Mouse (Mus musculus): Measurements from ENCODE around the gene Eif3c.
A peak's percentile ranks its signal among the peaks of the same experiment; 100 is the strongest.

The Eif3c gene

DNA sequence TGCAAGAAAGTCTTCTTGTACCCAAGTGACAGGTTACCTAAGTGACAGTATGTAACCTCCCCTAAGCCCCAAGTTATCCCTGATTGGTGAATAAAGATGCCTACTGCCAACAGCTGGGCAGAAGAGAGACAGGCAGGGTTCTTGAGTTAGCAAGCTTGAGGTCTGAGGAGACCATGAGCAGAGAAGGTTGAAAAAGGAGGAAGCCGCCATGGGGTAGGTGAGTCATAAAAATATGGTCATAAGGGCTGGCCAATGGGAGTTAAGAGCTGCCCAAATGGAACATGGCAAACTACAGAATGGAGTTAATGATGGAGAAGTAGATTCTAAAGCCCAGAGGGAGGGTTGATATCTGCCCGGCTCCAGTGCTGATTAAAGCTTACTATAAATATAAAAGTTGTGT lies 20.6 kb downstream of the Eif3c start:
- DNase-seq = no peak

DNA sequence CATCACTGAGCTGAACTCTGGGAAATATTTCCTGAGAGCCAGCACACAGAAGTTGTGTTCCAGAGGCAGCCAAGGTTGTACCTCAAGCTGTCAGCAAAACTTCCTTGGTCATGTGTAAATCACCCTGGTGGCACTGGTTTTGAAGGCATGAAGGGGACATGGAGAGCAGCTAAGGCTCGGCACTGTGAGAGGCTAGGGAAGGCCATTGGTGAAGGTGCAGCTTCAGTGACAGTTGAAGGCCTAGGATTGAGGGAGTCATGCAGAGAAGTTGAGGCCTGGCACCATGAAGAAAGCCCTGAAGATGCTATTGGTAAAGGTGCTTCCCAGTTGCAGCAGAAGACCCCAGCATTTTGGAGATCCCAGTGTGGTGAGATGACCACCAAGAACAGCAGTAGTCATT lies 24.6 kb downstream of the Eif3c start:
- DNase-seq = peak; percentile 74

DNA sequence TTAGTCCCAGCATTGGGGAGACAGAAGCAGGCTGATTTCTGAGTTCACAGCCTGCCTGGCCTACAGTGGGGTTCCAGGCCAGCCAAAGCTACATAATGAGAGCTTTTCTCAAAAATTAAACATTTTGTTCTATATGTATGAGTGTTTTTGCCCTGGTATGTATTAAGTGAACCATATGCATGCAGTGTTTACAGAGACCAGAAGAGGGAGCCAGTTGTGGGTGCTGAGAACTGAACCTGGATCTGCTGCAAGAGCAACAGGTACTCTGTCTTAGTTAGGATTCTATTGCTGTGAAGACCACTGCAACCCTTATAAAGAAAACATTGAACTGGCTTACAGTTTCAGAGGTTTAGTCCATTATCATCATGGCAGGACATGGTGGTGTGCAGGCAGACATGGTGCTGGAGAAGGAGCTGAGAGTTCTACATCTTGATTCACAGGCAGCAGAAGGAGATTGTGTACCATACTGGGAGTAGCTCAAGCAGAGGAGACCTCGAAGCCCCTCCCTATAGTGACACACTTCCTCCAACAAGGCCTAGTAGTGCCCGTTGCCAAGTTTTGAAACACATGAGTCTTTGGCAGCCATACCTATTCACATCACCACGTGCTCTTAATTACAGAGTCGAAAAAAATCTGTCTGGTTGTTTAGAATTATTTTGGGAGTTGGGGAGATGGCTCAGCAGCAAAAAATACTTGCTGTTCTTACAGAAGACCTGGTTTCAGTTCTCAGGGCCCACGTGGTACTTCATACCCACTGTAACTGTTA lies 28.2 kb downstream of the Eif3c start:
- DNase-seq = peak; percentile 79

DNA sequence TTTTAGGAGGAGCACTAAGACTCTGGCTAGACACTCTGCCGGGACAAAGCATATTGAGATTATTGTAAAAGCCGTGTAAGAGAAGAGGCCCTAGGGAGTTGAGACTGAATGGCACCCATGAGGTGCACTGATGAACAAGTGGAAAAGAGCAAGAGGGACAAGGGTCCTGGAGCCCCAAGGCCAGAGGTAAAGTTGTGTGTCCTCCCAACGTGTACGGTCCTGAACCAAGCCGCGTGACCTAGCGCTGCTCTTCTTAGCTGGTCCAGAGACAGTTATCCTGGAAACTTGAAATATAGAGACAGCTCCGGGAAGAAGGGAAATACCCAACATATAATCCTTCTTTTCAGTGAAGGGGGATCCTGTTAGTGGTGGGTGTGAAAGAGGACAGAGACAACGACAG lies 29.7 kb downstream of the Eif3c start:
- peak; percentile 73 for DNase-seq

DNA sequence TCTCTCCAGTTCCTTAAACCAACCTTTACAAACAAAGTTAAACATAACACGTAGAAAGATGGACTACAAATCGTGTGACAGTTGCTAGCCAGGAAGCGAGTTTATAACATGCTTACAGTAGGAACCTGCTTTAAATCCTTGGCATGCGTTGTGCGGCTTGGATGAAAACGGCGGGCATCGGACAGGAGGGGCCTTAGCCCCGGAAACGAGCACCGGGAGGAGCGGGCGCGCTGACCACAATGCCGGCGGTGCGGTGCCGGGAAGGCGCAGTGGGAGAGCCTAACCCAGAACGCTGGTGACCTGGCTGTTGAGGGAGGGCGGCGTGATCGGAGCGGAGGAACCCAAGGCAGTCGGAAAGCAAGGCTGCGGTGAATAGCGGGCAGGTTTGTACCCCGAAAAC lies 30.4 kb downstream of the Eif3c start:
- DNase-seq = peak; percentile 71

DNA sequence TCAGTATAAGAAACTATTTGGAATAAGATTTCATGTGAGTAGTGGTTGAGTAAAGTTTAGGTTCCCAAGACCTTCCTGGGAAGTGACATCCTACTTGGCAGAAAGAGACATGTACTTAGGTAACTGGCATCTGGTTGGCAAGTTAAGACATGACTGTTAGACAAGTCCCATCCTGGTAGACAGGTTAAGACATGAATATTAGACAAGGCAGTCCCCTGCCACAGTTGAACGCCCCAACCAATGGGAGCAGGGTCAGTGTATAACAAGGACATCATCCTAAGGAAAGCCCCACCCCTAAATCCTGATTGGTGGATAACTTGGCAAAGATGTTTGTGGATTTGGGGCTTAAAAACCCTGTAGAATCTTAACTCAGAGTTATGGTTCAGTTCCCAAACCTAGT lies 32.8 kb downstream of the Eif3c start:
- peak; percentile 62 for DNase-seq

DNA sequence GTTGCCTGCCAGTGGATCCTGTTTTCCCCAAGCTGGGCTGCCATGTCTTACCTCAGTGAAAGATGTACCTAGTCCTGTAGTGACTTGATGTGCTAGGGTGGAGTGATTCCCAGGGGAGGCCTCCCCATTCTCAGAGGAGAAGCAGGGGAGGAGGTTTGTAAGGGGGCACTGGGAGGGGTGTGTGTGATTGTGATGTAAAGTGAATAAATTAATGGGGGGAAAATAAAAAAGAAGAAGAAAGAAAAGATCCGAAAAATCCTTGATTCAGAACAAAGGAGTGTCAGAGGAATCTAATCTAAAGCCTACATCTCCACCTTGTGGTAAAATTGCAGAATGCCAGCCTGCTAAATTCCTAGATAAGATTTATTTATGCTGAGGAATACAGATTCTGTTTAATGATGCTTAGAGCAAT lies 38.0 kb downstream of the Eif3c start:
- peak; percentile 76 for DNase-seq

DNA sequence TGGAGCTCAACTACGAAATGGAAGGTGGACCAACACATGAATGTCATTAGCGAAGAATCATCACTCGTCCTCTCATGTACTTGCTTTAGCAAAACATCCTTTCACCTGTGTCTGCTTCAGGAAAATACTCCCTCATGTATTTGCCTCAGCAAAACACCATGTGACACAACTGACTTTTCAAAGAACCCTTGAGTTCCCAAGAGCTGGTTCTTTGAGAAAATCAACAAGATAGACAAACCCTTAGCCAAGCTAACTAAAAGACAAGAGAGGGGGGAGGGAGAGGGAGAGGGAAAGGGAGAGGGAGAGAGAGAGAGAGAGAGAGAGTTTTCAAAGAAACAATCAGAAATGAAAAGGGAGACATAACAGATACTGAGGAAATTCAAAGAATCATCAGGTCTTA lies 42.9 kb downstream of the Eif3c start:
- no peak for DNase-seq

DNA sequence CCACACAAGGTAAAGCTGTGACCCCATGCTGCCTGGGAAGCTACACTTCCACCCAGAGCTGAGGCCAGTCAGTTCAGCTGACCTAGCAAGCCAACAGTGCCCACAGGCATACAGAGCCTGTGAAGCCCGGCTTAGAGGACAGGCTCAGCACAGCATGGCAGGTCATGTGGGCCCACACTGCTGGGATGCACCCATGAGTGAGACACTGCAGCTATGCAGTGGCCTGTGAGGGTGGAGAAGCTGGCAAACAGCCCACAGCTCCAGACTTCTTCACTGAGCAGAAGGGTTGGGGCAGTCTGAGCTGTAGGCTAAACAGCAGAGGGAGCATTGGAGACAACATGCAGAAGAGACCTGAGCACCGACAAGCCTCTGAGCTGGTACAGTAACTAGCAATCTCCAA lies 46.7 kb downstream of the Eif3c start:
- DNase-seq = peak; percentile 83

DNA sequence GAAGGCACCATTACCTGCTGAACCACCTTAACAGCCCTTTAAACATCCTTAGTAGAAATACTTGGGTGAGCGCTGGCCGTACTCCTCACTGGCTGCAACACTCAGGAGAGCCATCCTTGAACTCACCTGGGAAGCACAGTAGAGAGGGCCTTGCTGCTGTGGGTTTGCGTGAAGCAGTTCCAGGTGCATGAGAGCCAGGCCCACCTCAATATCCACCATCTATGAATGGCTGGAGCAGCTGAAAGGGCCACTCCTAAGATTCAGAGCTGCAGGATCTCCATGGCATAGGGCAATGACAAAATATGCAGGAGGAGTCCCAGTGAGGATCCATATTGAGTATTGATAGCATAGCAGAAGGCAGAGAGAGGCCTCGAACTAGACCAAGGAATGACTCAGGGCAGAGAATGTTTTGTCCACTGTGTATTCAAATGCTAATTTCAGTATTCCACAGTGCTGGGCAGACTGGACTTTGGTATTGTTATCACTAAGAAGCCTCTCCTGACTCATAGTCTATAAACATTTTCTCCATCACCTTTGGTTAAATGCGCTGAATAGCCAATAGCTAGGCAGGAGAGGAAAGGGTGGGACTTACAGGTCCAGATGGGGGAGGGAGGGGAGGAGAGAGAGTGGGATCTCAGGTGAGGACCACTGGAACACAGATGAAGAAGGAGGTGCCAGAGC lies 47.8 kb downstream of the Eif3c start:
- peak; percentile 27 for DNase-seq

DNA sequence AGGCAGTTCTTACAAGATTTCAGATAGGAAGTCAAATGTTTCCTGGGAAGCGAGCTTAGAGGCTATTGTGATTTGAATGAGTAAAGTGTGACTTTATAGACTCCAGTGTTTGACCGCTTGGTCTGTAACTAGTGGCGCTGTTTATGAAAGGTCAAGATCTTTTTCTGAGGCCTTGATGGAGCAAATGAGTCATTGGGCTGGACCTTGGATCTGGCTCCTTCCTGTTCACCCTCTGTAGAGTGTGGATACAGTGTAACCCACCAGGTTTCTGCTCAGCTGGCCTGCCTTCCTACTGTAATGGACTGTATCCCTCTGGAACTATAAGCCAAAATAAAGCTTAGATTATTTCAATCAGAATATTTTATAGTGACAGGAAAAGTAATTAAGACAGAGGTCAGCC lies 54.9 kb downstream of the Eif3c start:
- DNase-seq = peak; percentile 83

DNA sequence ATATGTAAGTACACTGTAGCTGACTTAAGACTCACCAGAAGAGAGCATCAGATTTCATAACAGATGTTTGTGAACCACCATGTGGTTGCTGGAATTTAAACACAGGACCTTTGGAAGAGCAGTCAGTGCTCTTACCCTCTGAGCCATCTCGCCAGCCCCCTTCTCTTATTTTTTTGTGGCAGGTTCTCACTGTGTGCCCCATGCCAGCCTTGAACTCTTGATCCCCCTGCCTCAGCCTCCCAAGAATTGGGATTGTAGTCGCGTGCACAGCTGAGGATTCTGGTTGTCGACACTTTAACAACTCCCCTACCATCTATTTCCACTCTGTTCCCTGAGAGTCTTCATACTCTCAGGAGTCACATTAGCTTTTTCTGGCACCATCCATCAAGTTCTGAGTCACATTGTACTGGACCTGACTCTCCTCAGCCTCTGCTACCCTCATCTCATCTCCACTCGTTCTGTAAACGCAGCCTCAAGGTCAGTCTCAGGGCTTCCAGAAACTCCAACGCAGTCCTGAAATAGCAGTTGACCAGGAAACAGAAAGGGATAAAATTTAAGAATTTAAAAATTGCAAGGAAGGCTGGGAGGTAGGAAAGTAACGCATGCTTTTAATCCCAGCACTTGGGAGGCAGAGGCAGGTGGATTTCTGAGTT lies 59.0 kb downstream of the Eif3c start:
- DNase-seq = peak; percentile 86

DNA sequence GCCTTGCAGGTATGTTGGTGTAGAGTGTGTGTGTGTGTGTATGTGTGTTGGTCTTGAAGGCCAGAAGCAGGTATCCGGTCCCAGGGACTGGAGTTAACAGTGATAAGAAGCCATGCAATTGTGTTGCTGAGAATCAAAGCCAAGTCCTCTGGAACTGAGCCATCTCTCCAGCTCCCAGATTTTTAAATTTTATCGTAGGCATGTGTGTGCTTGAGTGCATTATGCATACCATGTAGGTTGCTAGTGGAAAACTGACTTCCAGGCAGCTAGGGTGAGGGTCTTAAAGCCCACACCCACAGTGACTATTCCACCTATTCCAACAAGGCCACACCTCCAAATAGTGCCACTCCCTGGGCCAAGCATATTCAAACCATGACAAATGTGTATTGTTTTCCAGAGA lies 61.3 kb downstream of the Eif3c start:
- DNase-seq = peak; percentile 76

DNA sequence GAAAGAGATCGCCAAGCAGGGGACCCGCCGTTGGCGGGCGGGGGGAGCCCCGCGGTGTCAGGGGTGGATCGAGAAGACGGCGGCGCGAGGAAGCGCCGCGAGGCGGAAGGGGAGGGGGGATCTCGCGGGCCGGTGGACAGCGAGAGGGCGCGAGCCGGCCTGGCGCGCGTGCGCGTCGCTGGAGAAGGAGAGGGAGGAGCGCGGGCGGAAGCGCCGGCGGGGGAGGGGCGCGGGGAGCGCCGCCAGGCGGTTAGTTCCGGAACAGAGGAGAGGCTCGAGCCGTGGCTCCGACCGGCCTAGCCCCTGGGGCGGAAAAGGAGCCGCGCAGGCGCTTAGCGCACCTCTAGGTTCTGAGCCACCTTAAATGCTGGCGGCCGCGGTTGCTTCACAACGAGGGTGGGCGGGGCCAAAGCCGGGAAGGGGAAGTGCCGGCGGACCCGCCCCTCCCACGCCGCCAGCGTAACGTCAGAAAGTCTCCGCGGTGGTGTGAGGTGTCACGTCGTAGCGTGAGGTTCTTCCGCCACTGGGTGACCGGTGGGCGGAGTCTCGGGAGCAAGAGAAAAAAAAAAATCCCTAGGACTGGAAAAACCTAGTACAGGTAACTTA lies 62.8 kb downstream of the Eif3c start, which contains the start of gene Atxn2l:
Gene Atxn2l, minus strand, starts transcription at position 165 of the 606 bp plus-strand sequence.
- DNase-seq = peak; percentile 100

DNA sequence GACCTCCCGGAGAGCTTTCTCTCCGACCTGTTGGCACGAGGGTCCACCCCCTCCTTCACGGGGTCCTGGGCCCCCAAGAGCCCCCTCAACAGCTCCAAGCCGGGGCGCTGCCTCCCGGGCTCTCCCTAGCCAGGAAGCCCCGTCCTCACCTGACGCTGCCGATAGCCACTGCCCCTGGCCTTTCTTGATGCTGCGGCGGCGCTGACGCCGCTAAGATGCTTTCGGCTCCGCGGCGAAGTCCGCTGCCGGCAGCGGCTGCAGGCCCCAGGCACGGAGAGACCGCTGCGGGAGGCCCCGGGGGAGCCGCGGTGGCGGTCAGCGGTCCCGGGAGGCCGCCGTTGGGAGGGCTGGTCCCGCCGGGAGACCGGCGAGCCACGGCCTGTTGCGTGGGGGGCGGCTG lies 63.5 kb downstream of the Eif3c start:
- no peak for DNase-seq

DNA sequence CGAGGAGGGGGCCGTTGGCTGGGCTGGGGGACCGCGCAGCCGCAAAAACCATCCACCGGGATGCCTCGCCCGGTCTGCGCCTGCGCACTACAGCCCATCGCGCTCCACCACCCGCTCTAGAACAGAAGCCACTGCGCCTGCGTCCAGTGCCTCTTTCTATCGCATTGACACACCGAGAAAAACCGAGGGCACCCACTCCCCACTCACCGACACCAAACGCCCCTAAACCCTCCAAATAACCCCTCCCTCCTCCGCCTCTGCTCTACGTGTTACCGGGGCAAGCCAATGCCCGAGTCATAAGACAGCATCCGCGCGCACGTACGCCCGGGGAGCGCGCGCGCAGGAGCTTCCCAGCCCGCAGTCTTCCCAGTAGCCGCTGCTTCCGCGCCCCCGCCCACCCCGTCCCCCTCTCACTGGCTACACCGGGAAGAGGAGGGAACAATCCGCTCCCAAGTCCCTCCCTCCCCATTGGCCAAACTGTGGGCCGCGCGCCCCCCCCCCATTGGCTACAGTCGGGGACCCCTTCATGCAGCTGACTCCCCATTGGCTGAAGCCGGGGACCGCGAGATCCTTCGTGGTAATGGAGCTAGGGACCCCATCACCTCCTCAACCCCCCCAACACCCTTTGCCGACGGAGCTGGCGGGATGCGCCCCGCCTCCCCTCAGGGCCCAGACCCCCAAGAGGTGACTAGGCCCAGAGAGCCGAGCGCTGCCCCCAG lies 64.0 kb downstream of the Eif3c start:
- peak; percentile 100 for DNase-seq

DNA sequence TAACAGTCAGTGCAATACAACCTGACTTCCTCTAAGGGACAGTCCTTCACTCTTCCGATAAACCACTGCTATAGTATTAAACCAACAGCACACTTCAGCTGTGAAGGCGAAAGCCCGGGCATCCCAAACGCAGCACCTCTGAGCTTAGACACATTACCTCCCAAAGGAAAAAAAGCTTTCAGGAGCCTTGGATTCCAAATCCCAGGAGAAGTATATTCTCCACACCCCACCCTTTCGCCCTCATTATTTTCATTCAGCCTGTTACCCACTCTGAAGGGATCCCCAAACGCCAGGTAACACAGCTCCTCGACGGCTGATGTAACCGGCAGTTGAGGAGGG lies 64.6 kb downstream of the Eif3c start:
- no peak for DNase-seq

DNA sequence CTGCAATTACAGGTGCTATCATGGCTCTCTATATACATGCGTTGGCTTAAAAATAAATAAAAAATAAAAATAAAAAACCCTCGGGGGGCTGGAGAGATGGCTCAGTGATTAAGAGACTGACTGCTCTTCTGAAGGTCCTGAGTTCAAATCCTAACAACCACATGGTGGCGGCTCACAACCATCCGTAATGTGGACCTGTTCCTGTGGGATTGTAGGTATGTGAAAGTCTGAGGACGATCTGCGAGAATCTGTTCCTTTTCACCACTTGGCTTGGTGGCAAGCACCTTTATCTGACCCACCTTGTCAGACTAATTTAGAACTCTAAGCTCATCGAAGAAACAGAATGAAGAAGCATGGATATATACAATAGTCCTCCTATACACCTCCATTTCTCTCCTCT lies 66.8 kb downstream of the Eif3c start:
- peak; percentile 58 for DNase-seq

DNA sequence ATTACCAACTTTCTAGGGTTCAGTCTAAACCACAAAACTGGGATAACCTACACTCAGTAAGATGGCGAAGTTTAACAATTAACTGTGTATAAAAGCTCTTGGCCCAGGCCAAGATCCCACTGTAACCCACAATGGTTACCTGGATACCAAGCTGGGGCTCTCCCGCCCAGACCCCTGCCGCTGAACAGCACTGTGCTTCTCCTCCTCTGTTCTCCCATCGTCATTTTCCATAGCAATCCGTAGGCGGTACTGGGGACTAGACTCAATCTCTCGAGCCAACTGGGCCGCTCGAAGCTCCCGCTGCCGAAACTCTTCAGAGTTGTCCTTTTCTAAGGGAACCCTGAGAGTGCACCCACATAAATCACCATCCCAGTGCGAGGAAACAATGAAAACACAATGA lies 68.2 kb downstream of the Eif3c start:
- DNase-seq = peak; percentile 68

DNA sequence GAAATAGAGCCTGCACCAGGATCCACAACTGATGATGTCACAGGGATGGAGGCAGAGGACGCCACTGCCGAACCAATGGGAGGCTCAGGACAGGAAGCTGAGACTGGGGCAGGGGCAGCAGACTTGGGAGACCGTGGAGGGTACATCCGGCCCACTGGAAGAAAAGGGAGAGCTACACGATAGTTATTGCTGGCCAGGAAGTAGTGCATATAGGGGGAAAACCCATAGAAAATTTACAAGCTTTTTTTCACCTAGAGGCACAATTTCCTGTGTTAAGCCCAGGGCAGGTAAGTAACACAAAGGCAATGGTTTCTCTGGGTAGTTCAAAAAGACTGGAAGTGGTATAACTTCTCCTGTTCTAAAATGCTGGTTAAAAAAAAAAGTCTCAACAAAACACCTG lies 69.7 kb downstream of the Eif3c start:
- DNase-seq = no peak

All from heart, adult 11 months (tissue).